Mouse (Mus musculus): ENCODE data around the gene Rtn4rl1.

Gene Rtn4rl1

DNA sequence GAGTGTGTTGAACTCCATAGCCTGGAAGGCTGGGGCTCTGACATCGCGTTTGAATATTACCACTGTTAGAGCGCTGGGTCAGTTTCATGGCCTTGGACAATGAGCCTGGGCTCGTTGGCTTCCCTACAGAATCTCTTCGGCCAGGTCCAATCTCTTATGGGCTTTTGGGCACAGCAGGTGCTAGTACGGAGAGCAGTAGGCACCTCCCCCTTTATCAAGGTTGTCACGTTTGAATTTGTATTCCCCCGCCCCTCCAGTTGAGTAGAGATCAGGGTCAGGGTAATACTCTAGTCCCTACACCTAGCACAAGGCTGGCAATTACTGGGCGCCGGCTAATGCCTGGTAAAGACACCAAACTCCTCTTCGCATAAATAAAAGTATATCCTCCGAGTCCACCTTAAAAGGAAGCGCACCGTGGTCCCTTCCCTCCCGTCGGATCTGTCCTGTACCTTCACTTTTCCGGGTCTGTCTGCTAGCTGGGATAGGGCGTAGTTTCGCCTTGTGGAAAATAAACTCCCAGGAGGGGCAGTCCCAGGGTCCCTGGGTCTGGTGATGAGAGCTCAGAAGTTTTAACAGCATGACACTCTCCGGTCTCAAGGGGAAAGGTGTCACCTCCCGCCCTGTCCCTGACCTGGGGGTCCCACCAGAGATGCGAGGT, 3.7 kb upstream of the Rtn4rl1 start:
- no peak for DNase-seq (ENCODE audit: low spot score)

GRCm38 (mm10) chr11:75190371-75190724, 3.2 kb upstream of the Rtn4rl1 start:
- no peak for DNase-seq (ENCODE audit: low spot score)

DNA sequence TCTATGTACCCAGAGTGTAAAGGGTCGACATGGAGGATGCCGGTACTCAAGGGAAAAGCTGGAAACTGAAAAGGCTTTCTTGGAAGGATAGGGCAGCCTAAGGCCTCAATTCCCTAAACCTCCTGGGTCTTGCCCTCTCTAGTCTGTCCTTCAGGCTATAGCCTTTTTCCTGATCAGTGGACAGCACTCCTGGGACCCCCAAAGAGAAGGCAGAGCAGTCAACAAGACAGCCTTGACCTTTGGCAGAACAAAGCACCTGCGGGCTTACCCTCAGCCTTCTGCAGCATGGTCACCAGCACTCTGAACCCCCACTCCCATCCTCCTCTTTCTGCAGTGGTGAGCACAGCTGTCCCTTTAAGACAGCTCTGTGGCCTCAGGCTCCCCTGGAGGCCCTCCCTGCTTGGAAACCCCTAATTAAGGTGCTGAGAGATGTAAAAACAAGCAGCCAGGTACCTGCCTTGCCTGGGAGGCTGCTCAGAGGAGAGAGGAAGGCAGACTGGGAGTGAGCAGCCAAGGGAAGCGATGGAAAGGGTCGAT, 2.6 kb upstream of the Rtn4rl1 start, which contains the start of gene Dph1:
Dph1 (minus strand) TSS at position 337 of the 537 bp plus-strand sequence.
- no peak for DNase-seq (ENCODE audit: low spot score)

GRCm38 (mm10) chr11:75191841-75192240, 1.7 kb upstream of the Rtn4rl1 start:
- DNase-seq (ENCODE audit: low spot score), result no peak

DNA sequence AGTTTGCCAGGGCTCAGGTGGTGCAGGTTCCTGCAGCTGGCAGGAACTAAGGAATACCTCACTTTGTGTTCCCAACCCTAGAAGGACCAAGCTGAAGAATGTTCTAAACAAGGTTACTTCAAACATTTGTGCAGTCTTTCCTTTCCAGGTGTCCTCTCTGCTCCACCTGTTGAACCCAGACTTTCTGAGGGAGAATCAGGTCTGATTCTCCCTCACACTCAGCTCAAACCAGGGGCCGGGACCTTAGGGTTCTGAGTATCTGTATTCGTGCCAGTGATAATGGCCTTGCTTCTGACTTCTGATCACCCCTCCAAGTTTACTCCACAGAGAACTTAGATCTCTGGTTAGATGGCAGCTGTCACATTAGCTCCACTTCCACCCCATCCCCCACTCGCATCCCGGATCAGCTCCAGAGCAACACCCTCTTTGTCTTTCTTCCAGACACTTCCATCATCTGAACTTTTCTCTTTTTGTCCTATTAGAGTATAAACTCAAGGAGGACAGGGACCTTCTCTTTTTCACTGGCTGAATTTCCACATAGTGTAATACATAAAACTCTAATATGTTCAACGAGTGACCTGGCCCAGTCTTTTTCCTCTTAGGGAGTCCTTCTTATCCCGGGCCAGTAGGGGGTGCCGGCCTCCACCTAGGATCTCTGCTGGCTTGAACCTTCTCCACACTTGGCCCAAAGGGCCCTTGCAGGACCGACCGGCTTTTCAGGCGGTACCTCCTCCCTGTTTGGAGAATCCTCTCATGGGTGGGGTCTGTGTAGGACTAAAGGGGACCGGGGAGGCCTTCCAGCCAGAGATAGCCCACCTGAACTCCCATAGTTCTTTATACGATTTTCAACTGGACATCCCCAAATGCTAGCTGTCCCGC, 1.0 kb upstream of the Rtn4rl1 start:
- no peak for DNase-seq (ENCODE audit: low spot score)

DNA sequence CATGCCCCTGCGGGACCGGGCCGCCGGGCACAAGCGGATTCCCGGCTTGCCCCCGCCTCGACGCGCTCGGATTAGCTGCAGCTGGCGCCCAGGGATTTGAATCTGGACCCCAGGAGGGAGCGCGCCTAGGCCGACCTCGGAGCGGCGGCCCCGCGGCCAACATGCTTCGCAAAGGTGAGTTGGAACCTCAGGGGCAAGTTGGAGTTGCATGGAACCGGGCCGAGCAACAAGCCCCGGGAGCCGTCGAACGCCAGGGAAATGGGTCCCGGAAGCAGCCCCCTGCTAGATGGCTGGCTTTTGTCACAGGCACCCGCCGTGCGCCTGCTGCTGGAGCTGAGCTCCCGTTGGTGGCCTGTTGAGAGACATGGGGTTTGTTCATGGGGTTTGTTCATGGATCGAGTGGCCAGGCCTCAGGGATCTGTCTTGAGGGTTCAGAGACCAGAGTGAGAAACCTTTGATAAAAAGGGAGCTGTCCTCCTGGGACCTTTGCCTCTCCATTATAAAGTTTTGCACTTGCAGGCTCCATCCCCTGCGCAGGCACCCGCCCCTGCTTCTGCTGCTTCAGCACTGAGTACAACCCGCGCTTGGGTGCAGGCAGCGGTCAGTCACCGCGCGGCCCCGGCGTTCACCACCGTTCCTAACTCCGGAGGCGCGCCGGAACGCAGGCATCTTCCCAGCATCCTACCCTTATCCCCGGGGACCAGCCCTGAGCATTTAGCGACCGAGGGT, 702 bp downstream of the Rtn4rl1 start:
- no peak for DNase-seq (ENCODE audit: low spot score)

DNA sequence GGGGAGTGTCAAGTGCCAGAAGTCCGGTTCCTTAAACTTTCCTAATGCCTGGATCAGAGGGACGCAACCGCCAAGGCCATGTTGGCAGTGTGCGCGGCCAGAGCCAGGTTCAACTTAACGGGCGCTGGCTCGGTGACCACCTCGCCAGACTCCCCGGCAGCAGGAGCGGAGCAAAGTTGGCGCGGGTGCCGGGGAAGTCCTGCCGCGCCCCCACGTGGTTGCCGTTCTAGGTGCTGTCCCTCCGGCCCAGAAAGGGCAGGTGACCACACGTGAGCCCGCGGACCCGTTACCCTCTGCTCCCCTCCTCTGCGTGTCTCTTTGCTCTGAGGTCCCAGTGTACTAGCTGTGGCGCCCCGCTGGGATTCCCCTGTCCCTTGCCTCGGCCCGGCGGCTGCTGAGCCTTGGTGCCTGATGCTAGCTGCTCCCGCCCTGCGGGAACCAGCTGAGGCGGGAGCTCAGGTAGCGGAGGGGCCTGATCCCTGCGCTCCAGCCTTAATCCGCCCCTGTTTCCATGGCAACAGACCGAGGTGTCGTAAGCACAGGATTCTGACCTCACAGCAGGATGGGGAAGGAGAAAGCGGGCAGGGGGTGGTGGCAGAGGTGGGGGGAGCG, 1.4 kb downstream of the Rtn4rl1 start:
- no peak for DNase-seq (ENCODE audit: low spot score)

DNA sequence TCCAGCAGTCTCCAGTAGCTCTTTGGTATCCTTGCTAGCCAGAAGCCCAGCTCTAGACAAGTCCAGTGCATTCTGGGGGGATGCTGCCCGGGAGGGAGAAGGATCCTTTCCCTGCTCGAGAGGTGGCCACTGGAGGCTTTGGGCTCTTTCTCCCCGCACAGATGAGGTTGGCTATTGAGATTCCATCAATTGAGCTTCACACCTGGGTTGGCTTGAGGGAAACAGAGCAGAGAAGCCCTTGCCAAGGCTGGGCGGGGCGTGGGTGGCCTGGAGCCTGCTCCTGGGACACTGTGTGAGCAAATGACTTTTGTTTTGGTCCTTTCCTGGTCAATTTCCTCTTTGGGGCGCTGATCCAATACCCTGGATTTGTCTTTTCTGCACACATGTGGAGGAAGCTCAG, 2.5 kb downstream of the Rtn4rl1 start:
- no peak for DNase-seq (ENCODE audit: low spot score)

DNA sequence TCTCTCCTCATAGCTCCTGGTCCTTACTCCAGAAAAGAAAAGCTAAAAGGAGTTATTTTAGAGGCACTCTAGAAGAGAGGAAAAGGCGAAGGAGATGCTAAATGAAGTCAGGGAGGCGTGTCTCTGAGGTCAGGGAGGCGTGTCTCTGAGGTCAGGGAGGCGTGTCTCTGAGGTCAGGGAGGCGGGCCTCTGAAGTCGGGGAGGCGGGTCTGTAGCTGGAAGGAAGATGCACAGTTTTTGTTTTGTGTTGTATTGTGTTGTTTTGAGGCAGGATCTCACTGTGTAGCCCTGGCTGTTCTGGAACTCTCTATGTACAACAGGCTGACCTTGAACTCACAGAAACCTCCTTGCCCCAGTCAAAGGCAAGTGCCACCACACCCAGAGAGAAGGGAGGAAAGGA, 4.4 kb downstream of the Rtn4rl1 start:
- DNase-seq (ENCODE audit: low spot score), result no peak

DNA sequence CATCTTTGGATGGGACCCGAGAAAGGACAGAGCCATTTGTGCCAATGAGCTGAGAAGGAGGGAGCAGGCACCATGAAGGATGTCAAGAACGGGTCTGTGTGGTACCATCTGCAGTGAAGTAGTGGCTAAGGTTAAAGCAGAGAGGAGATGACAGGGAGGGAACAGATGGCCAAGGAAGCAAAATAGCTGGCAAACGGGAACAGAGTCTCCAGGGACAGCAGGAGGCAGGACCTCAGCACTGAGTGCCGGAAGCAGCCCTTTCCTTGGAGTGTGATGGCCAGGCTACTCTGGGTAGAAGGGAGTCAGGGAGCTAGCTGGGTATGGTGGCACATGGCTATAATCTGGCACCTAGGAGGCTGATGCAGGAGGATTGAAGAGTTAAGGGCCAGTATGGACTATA, 5.2 kb downstream of the Rtn4rl1 start:
- no peak for DNase-seq (ENCODE audit: low spot score)

- no peak for DNase-seq (ENCODE audit: low spot score)
Measured at GRCm38 (mm10) chr11:75199951-75200350, 6.4 kb downstream of the Rtn4rl1 start.

DNA sequence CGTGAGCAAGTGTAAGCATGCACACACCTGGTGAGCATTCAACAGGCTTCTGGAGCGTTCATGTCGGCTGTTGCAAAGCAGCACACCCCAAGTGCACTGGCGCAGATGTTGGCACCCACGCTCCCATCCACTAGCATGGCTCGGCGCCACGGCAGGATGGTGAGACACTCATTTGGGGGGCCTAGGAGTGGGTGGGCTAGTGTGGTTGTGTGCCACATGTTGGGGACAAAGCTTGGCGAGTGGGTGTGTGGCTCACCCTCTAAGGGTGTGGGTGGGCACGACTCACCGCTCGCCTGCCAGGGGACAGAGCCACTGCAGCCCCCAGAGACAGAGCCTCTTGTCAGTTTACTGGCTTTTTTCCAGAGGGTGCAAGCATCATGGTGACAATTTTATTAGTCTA, 7.4 kb downstream of the Rtn4rl1 start:
- no peak for DNase-seq (ENCODE audit: low spot score)

DNA sequence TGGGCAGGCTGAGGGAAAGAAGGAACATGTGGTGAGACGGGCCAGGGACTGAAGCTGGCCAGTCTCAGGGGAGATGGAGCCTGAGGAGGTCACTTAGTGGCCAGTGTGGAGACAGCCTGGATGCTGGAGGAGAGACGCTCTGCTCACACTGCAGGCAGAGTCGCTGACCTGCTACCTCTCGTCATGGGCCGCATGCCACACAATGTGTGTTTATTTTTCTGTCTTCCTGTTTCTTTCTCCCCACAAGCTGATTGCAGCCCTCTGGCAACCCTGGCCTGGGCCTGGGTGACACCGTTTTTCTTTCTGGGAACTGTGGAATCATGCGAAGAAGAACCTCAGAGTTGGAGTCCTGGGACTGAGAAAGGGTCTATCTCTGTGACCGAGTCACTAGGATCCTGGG, 8.1 kb downstream of the Rtn4rl1 start:
- DNase-seq (ENCODE audit: low spot score), result no peak

GRCm38 (mm10) chr11:75203926-75204325, 10.3 kb downstream of the Rtn4rl1 start:
- DNase-seq (ENCODE audit: low spot score), result no peak

- no peak for DNase-seq (ENCODE audit: low spot score)
Measured at GRCm38 (mm10) chr11:75204472-75204871, 10.9 kb downstream of the Rtn4rl1 start.

- DNase-seq (ENCODE audit: low spot score), result no peak
Measured at GRCm38 (mm10) chr11:75206347-75206746, 12.8 kb downstream of the Rtn4rl1 start.

GRCm38 (mm10) chr11:75209363-75209762, 15.8 kb downstream of the Rtn4rl1 start:
- DNase-seq (ENCODE audit: low spot score), result no peak

GRCm38 (mm10) chr11:75210093-75210492, 16.5 kb downstream of the Rtn4rl1 start:
- DNase-seq (ENCODE audit: low spot score), result no peak

DNA sequence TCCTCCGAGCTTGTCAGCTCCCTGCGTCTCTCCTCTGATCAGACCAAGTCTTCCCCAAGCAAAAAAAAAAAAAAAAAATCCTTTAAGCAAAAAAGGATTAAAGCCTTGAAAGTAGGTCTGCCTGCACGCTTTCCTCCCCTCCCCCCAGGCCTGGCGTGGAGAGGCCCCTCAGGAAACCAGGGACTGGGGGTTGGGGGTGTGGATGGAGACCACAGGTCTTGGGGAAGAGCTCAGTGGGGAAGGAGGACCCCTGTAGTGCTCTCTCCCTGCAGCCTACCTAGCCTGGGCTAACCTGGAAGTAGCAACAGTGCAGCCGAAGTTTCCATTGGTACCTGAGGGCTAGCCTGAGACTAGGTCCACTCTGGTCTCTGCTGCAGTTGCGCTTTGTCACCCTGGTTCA, 17.2 kb downstream of the Rtn4rl1 start:
- no peak for DNase-seq (ENCODE audit: low spot score)

DNA sequence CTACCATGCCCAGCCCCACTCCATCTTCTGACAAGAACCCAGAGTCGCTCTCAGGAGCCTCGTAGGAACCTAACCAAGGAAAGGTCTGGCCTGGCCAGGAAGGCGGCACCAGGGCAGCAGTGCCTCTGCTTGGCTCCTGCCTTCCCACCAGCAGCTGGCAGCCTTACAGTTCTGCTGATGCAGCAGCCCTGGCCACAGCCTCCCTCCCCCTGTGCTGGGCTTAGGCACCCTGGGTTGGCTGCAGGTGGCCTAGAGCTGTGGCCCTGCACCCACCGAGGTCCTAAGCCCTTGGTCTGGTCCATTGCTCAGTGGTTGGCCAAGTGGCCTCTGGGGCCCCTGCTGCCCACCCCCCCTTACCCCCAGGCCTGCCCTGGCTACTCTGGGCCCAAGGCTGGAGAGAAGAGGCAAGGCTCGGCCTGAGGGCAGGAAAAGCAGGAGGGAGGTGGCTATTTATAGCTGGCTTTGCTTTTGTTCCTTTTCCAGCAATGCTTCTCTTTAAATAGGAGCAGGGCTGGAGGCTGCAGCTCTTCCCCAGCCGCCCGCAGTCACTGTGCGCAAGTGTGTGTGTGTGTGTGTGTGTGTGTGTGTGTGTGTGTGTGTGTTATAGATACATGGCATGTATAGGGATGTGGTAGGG, 18.6 kb downstream of the Rtn4rl1 start:
- no peak for DNase-seq (ENCODE audit: low spot score)

GRCm38 (mm10) chr11:75212876-75213275, 19.3 kb downstream of the Rtn4rl1 start:
- no peak for DNase-seq (ENCODE audit: low spot score)

All from left cerebral cortex, adult 11 months (tissue).